Mouse (Mus musculus) limb, embryonic 13.5 days (tissue): Measurements from ENCODE around the gene Kcnk1. TPM values are rescaled to one million over a fixed set of nuclear protein-coding genes. Genes with fewer than 3 reads are reported as not detected.

Experiments
- ATAC-seq: fragments of 200-750 bp; cut with Nextera tagmentation; 2 replicates; pipeline ENCODE4 v1.8.0; 2017; ENCODE audit warnings: low read depth, moderate number of reproducible peaks, moderate TSS enrichment; ENCODE audit not compliant: low FRiP score
- H3K27ac ChIP-seq: fragments of 300-500 bp; sonication (generic); 2 replicates; pipeline ENCODE4 v1.5.1; 2015; ENCODE audit warnings: inconsistent platforms, mild to moderate bottlenecking, moderate library complexity
- H3K27me3 ChIP-seq: fragments of 300-500 bp; sonication (generic); 2 replicates; pipeline ENCODE4 v1.6.1; 2015; ENCODE audit warnings: mild to moderate bottlenecking, inconsistent platforms
- H3K36me3 ChIP-seq: fragments of 300-500 bp; sonication (generic); 2 replicates; pipeline ENCODE4 v1.6.1; 2015; ENCODE audit warnings: inconsistent platforms, mild to moderate bottlenecking, moderate library complexity
- H3K4me1 ChIP-seq: fragments of 300-500 bp; sonication (generic); 2 replicates; pipeline ENCODE4 v1.6.1; 2015; ENCODE audit warnings: inconsistent platforms
- H3K4me2 ChIP-seq: fragments of 300-500 bp; sonication (generic); replicated peaks from 2 replicates; pipeline ENCODE4 v1.6.1; 2015; ENCODE audit warnings: inconsistent platforms, mild to moderate bottlenecking, moderate library complexity
- H3K4me3 ChIP-seq: fragments of 300-500 bp; sonication (generic); 2 replicates; pipeline ENCODE4 v1.5.1; 2015; ENCODE audit warnings: moderate library complexity, mild to moderate bottlenecking, inconsistent platforms
- H3K9ac ChIP-seq: fragments of 300-500 bp; sonication (generic); 2 replicates; pipeline ENCODE4 v1.6.1; 2015; ENCODE audit warnings: mild to moderate bottlenecking, inconsistent platforms
- H3K9me3 ChIP-seq: fragments of 300-500 bp; sonication (generic); 2 replicates; pipeline ENCODE4 v1.6.1; 2016; ENCODE audit warnings: inconsistent platforms
- WGBS: fragments of 180-500 bp; shearing (Covaris S2); methylation state at CpG from one replicate; pipeline ENCODE4 v1.1.7; 2015; 5-methylcytosine and 5-hydroxymethylcytosine counted together
- polyA plus RNA-seq: library from polyadenylated mRNA; unstranded; fragments of >200 nt; fragmentation: Nextera tagmentation; extraction: Ambion mirVana; gene quantifications from 2 replicates; pipeline ENCODE4 v1.2.1, GENCODE M21; 2015

Gene Kcnk1
- polyA plus RNA-seq, 1 experiment from 2014 or later, result 26.6 TPM

DNA sequence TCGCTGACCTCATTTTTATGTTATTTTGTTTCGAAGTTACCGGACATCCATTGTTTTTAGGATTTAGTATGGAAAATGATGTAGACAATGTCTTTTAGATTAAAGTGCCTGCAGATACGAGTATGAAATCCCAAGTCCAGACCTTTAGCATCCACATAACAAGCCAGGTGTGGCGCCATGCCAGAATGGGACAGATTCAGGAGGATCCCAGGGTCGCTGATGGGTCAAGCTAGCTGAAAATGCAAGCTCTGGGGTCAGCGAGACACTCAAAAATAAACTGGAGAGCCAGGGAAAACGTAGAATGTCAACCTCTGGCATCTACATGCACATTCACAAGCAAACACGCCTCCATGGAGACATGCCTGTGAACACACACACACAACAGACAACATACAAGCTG, 31.2 kb downstream of the Kcnk1 start:
- Histone ChIP-seq H3K9me3 (no peaks in the 10 kb centered on the region), H3K9ac (no peak overlapping the region), H3K4me2 (no peak overlapping the region), H3K27ac (peak overlapping the region; percentile 63), H3K4me3 (no peak overlapping the region), H3K36me3 (peaks cover 10% of the 10 kb centered on the region), H3K27me3 (no peaks in the 10 kb centered on the region), H3K4me1 (peaks cover 31% of the 10 kb centered on the region)
- 88% methylated on average over 9 of the region's 9 CpGs for WGBS
- no peak for ATAC-seq

DNA sequence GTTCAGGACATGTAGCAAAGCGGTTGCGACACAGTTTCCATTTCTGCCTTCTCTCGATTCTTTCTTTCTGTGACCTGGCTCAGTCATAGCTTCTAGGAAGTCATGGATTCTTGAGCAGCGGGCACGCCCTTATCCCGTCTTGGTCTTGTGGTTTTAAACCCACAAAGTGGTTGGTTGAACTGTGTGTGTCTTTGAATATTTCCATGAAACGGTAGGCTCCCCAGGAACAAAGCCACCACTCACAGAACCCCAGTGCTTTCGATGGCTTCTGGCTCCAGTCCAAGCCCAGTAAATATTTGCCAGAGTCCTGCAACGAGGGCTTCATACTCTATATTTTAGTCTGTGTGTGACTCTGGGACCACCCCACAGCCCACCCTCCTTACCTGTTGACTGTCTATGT, 31.6 kb downstream of the Kcnk1 start:
- Histone ChIP-seq H3K4me1 (peaks cover 31% of the 10 kb centered on the region), H3K4me2 (no peak overlapping the region), H3K9me3 (no peaks in the 10 kb centered on the region), H3K27me3 (no peaks in the 10 kb centered on the region), H3K9ac (no peak overlapping the region), H3K4me3 (no peak overlapping the region), H3K36me3 (peaks cover 10% of the 10 kb centered on the region), H3K27ac (peak overlapping the region; percentile 63)
- WGBS, result 51% methylated on average over 9 of the region's 9 CpGs
- ATAC-seq, result peak; percentile 48; the same call in 1 of the 2 replicates

DNA sequence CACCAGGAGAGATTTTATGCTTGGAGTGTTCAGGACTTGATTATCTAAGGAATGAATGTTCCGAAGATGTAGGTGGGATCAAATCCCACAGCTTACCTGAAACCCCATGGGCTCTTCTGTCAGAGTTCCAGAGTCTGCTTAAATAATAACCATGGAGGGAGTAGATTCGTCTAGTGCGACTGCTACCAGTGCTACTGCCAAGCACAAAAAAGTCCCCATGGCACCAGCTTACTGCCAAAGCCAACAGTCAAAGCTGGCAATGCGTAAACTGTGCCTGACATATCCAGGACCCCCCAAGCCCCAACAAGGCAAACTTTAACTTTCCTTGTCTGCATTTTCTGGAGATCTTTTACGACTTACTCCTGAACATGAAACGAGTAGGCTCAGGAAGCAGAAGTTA, 32.5 kb downstream of the Kcnk1 start:
- Histone ChIP-seq H3K4me1 (peaks cover 31% of the 10 kb centered on the region), H3K36me3 (peaks cover 10% of the 10 kb centered on the region), H3K4me2 (no peak overlapping the region), H3K4me3 (no peak overlapping the region), H3K9me3 (no peaks in the 10 kb centered on the region), H3K27me3 (no peaks in the 10 kb centered on the region), H3K9ac (no peak overlapping the region), H3K27ac (peak overlapping the region; percentile 33; the same call in 1 of the 2 replicates)
- no peak for ATAC-seq
- WGBS, result 55% methylated on average over 6 of the region's 6 CpGs

DNA sequence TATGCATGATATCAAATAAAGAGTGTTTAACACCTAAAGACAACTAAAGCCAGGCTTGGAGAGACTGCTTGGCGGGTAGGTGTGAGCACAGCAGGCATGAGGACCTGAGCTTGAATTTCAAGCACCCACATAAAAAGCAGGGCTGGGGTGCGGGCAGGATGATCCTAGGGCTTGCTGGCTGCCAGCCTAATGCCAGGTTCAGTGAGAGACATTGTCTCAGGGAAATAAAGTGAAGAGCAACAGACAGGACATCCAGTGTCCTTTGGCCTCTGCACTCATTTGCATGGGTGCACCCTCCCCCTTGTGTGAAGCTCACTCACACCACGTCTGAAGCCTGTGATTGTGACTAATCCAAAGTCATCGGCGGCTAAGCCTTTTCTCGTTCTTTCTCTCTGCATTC, 34.0 kb downstream of the Kcnk1 start:
- Histone ChIP-seq H3K27me3 (no peaks in the 10 kb centered on the region), H3K36me3 (peaks cover 10% of the 10 kb centered on the region), H3K9me3 (no peaks in the 10 kb centered on the region), H3K4me3 (no peak overlapping the region), H3K4me2 (no peak overlapping the region), H3K4me1 (peaks cover 34% of the 10 kb centered on the region), H3K27ac (no peak overlapping the region), H3K9ac (no peak overlapping the region)
- 56% methylated on average over 6 of the region's 6 CpGs for WGBS
- no peak for ATAC-seq

- 73% methylated on average over 6 of the region's 6 CpGs for WGBS
- Histone ChIP-seq H3K4me2 (no peak overlapping the region), H3K9me3 (no peaks in the 10 kb centered on the region), H3K4me1 (peaks cover 14% of the 10 kb centered on the region), H3K27me3 (no peaks in the 10 kb centered on the region), H3K36me3 (peaks cover 10% of the 10 kb centered on the region), H3K27ac (no peak overlapping the region), H3K4me3 (no peak overlapping the region), H3K9ac (no peak overlapping the region)
- ATAC-seq, result no peak
These were observed 37.8 kb downstream of the Kcnk1 start for GRCm38 (mm10) chr8:126032776-126033175.

- Histone ChIP-seq H3K4me3 (no peak overlapping the region), H3K27me3 (no peaks in the 10 kb centered on the region), H3K4me2 (no peak overlapping the region), H3K9me3 (no peaks in the 10 kb centered on the region), H3K36me3 (peaks cover 10% of the 10 kb centered on the region), H3K9ac (no peak overlapping the region), H3K4me1 (peaks cover 5% of the 10 kb centered on the region; the same call in 1 of the 2 replicates), H3K27ac (no peak overlapping the region)
- ATAC-seq, result no peak
- 91% methylated on average over 4 of the region's 4 CpGs for WGBS
These were observed 40.1 kb downstream of the Kcnk1 start for GRCm38 (mm10) chr8:126035046-126035445.

DNA sequence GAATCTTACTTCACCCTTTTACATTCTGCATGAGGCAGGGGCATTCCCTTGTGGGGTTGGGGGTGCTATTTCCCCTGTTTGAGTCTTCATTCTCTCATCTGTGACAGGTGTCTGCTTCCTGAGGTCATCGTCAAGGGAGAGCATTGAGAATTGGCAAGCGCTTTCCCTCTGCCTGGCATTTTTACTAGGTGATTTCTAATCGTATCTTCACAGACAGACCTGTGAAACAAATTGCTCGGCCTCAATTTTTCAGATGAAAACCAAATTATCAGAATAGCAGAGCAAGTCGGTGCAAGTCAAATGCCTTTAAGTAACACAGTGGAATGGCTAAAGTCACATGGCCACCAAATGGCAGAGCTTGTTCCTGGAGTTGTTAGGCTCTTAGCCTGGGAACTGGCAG, 41.4 kb downstream of the Kcnk1 start:
- H3K36me3 ChIP-seq, result no peaks in the 10 kb centered on the region
- no peak overlapping the region for H3K9ac ChIP-seq
- H3K27me3 ChIP-seq, result no peaks in the 10 kb centered on the region
- H3K4me1 ChIP-seq, result peaks cover 5% of the 10 kb centered on the region; the same call in 1 of the 2 replicates
- H3K27ac ChIP-seq, result no peak overlapping the region
- H3K9me3 ChIP-seq, result no peaks in the 10 kb centered on the region
- ATAC-seq, result no peak
- no peak overlapping the region for H3K4me2 ChIP-seq
- H3K4me3 ChIP-seq, result no peak overlapping the region
- WGBS, result 67% methylated on average over 5 of the region's 5 CpGs

GRCm38 (mm10) chr8:126045751-126046150, 50.8 kb downstream of the Kcnk1 start:
- Histone ChIP-seq H3K27me3 (no peaks in the 10 kb centered on the region), H3K36me3 (no peaks in the 10 kb centered on the region), H3K9ac (no peak overlapping the region), H3K27ac (no peak overlapping the region), H3K4me1 (peaks cover 2% of the 10 kb centered on the region; the same call in 1 of the 2 replicates), H3K4me2 (no peak overlapping the region), H3K9me3 (no peaks in the 10 kb centered on the region), H3K4me3 (no peak overlapping the region)
- ATAC-seq, result no peak
- WGBS, result 85% methylated on average over 4 of the region's 4 CpGs

- Histone ChIP-seq H3K9me3 (no peaks in the 10 kb centered on the region), H3K27ac (no peak overlapping the region), H3K4me2 (no peak overlapping the region), H3K9ac (no peak overlapping the region), H3K36me3 (no peaks in the 10 kb centered on the region), H3K4me1 (no peaks in the 10 kb centered on the region), H3K27me3 (0 out of 2 replicates have a peak, but pooled peaks cover 8% of the 10 kb centered on the region), H3K4me3 (no peak overlapping the region)
- no peak for ATAC-seq
- WGBS, result 64% methylated on average over 4 of the region's 4 CpGs
These were observed 58.9 kb downstream of the Kcnk1 start for GRCm38 (mm10) chr8:126053911-126054310.

DNA sequence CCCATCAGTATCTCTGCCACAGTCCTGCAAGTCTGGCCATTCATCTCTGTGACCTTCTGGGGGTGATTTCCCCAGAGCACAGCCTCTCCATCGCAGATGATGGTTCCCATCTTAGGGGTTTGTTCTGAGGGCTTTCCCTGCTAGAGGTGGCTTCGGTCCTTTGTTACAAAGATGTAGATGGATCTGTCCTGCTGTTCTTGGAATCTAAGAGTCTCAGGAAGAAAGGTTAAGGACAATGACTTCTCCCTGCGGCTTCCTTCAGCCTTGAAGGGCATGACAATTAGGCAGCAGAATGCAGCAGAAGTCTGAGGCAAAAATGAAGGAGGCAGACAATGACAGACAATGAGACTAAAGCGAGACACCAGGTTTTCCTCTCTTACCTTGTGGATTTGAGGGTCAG, 63.9 kb downstream of the Kcnk1 start:
- Histone ChIP-seq H3K36me3 (no peaks in the 10 kb centered on the region), H3K27ac (no peak overlapping the region), H3K4me2 (no peak overlapping the region), H3K9ac (no peak overlapping the region), H3K27me3 (peaks cover 8% of the 10 kb centered on the region; the same call in 1 of the 2 replicates), H3K4me3 (no peak overlapping the region), H3K9me3 (no peaks in the 10 kb centered on the region), H3K4me1 (no peaks in the 10 kb centered on the region)
- no peak for ATAC-seq
- 82% methylated on average over 4 of the region's 4 CpGs for WGBS

DNA sequence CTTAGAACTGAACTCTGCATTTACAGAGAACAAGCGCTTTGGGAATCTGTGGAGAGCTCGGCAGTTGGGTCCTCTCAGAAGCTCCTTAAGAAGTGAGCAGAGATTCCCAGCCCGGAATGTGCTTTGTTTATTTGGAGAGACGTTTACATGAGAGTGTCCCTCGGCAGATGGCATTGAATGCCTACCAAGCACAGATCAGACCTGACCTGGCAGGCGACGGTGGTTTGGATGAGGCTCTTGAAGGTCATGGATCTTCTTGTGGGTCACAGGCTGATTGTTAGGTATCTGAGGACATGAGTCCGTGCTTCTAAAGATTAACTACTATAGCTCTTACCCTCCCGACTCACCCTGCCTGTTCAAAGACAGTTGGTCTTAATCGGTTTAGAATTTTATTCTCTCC, 67.9 kb downstream of the Kcnk1 start:
- H3K4me3 ChIP-seq, result no peak overlapping the region
- H3K4me1 ChIP-seq, result 0 out of 2 replicates have a peak, but pooled peaks cover 2% of the 10 kb centered on the region
- WGBS, result 81% methylated on average over 10 of the region's 10 CpGs
- no peak overlapping the region for H3K27ac ChIP-seq
- H3K27me3 ChIP-seq, result peaks cover 6% of the 10 kb centered on the region; the same call in 1 of the 2 replicates
- no peak overlapping the region for H3K9ac ChIP-seq
- H3K36me3 ChIP-seq, result no peaks in the 10 kb centered on the region
- no peaks in the 10 kb centered on the region for H3K9me3 ChIP-seq
- no peak overlapping the region for H3K4me2 ChIP-seq
- no peak for ATAC-seq

DNA sequence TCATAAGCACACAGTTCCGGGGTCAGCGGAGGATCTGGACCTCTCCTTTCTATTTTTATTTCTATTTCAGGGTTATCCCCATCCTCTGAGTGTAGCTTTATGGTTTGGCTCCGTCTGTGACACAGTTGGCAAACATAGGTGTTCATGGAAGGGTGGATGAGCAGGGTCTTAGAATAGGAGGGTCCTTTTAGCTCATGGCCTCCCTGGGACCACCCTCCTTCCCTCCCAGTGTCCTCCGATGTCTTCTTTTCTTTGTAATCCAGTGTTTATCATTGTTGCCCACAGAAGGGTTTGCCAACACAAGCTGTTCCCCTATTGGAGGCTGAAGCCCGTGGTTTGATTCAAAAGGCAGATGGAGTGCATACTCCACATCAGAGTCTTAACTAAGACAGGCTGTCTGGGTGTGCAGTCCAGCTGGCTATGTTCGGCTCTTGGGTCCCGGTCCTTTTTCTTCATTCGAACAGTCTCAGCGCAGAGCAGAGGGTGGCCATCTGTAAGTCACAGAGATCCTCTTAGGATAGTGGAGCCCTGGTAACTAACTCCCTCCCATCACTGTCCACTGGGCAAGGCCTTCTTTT, 69.0 kb downstream of the Kcnk1 start:
- no peak overlapping the region for H3K27ac ChIP-seq
- no peaks in the 10 kb centered on the region for H3K9me3 ChIP-seq
- H3K4me1 ChIP-seq, result 0 out of 2 replicates have a peak, but pooled peaks cover 6% of the 10 kb centered on the region
- no peak overlapping the region for H3K4me3 ChIP-seq
- no peaks in the 10 kb centered on the region for H3K36me3 ChIP-seq
- ATAC-seq, result no peak
- H3K9ac ChIP-seq, result no peak overlapping the region
- H3K27me3 ChIP-seq, result peaks cover 3% of the 10 kb centered on the region; the same call in 1 of the 2 replicates
- 88% methylated on average over 9 of the region's 9 CpGs for WGBS
- no peak overlapping the region for H3K4me2 ChIP-seq

DNA sequence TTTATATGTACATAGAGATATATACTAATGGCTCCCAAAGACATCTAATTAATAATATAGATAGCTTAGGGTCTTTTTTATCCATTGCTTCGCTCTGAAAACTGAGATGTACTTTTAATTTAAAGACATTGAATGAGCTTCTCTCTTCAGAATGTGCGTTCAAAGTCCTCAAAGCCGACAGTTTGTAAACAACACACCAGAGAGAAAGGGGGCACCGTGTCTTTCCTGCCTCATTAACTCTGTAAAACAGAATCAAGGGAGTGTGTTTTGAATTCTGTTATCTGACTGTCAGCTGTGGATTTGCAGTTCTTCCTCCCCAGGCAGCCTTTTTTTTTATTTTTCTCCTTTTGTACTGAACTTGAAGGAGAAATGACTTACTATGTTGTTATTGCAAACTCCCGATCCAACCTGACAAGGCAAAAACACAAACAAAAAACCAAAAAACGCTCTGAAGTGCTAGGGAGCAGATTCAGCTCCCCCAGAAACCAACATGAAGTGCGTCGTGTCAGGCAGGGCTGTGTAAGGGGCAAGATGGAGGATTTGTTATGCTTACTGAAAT, 69.7 kb downstream of the Kcnk1 start:
- Histone ChIP-seq H3K4me1 (0 out of 2 replicates have a peak, but pooled peaks cover 6% of the 10 kb centered on the region), H3K36me3 (no peaks in the 10 kb centered on the region), H3K9me3 (no peaks in the 10 kb centered on the region), H3K27me3 (peaks cover 3% of the 10 kb centered on the region; the same call in 1 of the 2 replicates), H3K27ac (no peak overlapping the region), H3K9ac (no peak overlapping the region), H3K4me3 (no peak overlapping the region), H3K4me2 (no peak overlapping the region)
- ATAC-seq, result no peak
- WGBS, result 73% methylated on average over 8 of the region's 8 CpGs
